Mouse (Mus musculus): ENCODE measurements around the gene Efnb1. TPM values are rescaled to one million over a fixed set of nuclear protein-coding genes. Genes with fewer than 3 reads are reported as not detected.
A peak's percentile ranks its signal among the peaks of the same experiment; 100 is the strongest.

Efnb1 gene
- polyA plus RNA-seq, 1 experiment from 2014 or later: 26.9 TPM

- DNase-seq (ENCODE audit: low spot score): no peak
- no peaks in the 10 kb centered on the region for H3K9me3 ChIP-seq (ENCODE audit: control insufficient read depth, low read length)
- no peaks in the 10 kb centered on the region for H3K27me3 ChIP-seq (replicated peaks; ENCODE audit: control insufficient read depth, insufficient read depth, low read length)
- peak overlapping the region; percentile 80; the same call in 1 of the 2 replicates for H3K27ac ChIP-seq (ENCODE audit: low read depth)
- no peak for ATAC-seq (replicated peaks; ENCODE audit: low FRiP score, low TSS enrichment, low read depth)
- peak overlapping the region; percentile 61 for H3K4me3 ChIP-seq (ENCODE audit: low read depth, low read length)
- H3K36me3 ChIP-seq (ENCODE audit: control insufficient read depth, insufficient read depth, low read length): no peaks in the 10 kb centered on the region
- WGBS: 14% methylated on average over 30 of the region's 31 CpGs
- H3K9ac ChIP-seq (ENCODE audit: low read length): peak overlapping the region; percentile 78
- H3K4me2 ChIP-seq (ENCODE audit: low read length): peak overlapping the region; percentile 52
- H3K4me1 ChIP-seq (replicated peaks; ENCODE audit: control insufficient read depth, insufficient read depth, low read length): peaks cover 11% of the 10 kb centered on the region
Measured at GRCm38 (mm10) chrX:99137143-99137870, 1.4 kb downstream of the Efnb1 start.

GRCm38 (mm10) chrX:99137928-99138740 is 2.2 kb downstream of the Efnb1 start:
- peak overlapping the region; percentile 78 for H3K9ac ChIP-seq (ENCODE audit: low read length)
- no peak for DNase-seq (ENCODE audit: low spot score)
- H3K4me1 ChIP-seq (replicated peaks; ENCODE audit: control insufficient read depth, insufficient read depth, low read length): peaks cover 11% of the 10 kb centered on the region
- peak overlapping the region; percentile 52 for H3K4me2 ChIP-seq (ENCODE audit: low read length)
- peak overlapping the region; percentile 61 for H3K4me3 ChIP-seq (ENCODE audit: low read depth, low read length)
- H3K36me3 ChIP-seq (ENCODE audit: control insufficient read depth, insufficient read depth, low read length): no peaks in the 10 kb centered on the region
- 28% methylated on average over 8 of the region's 9 CpGs for WGBS
- no peaks in the 10 kb centered on the region for H3K27me3 ChIP-seq (replicated peaks; ENCODE audit: control insufficient read depth, insufficient read depth, low read length)
- H3K9me3 ChIP-seq (ENCODE audit: control insufficient read depth, low read length): no peaks in the 10 kb centered on the region
- no peak overlapping the region for H3K27ac ChIP-seq (ENCODE audit: low read depth)
- ATAC-seq (replicated peaks; ENCODE audit: low FRiP score, low TSS enrichment, low read depth): no peak

GRCm38 (mm10) chrX:99141079-99141478 is 5.1 kb downstream of the Efnb1 start:
- ATAC-seq (replicated peaks; ENCODE audit: low FRiP score, low TSS enrichment, low read depth): no peak
- peaks cover 11% of the 10 kb centered on the region for H3K4me1 ChIP-seq (replicated peaks; ENCODE audit: control insufficient read depth, insufficient read depth, low read length)
- H3K4me3 ChIP-seq (ENCODE audit: low read depth, low read length): no peak overlapping the region
- no peak overlapping the region for H3K9ac ChIP-seq (ENCODE audit: low read length)
- peaks cover 11% of the 10 kb centered on the region; the same call in 1 of the 2 replicates for H3K36me3 ChIP-seq (ENCODE audit: control insufficient read depth, insufficient read depth, low read length)
- 65% methylated on average over 8 of the region's 8 CpGs for WGBS
- H3K9me3 ChIP-seq (ENCODE audit: control insufficient read depth, low read length): no peaks in the 10 kb centered on the region
- no peak for DNase-seq (ENCODE audit: low spot score)
- H3K27ac ChIP-seq (ENCODE audit: low read depth): no peak overlapping the region
- no peaks in the 10 kb centered on the region for H3K27me3 ChIP-seq (replicated peaks; ENCODE audit: control insufficient read depth, insufficient read depth, low read length)
- peak overlapping the region; percentile 52 for H3K4me2 ChIP-seq (ENCODE audit: low read length)

GRCm38 (mm10) chrX:99141900-99142299 is 6.0 kb downstream of the Efnb1 start:
- no peak overlapping the region for H3K27ac ChIP-seq (ENCODE audit: low read depth)
- H3K36me3 ChIP-seq (ENCODE audit: control insufficient read depth, insufficient read depth, low read length): peaks cover 18% of the 10 kb centered on the region
- DNase-seq (ENCODE audit: low spot score): no peak
- H3K4me2 ChIP-seq (ENCODE audit: low read length): no peak overlapping the region
- H3K4me1 ChIP-seq (replicated peaks; ENCODE audit: control insufficient read depth, insufficient read depth, low read length): peaks cover 11% of the 10 kb centered on the region
- no peak for ATAC-seq (replicated peaks; ENCODE audit: low FRiP score, low TSS enrichment, low read depth)
- H3K4me3 ChIP-seq (ENCODE audit: low read depth, low read length): no peak overlapping the region
- no peaks in the 10 kb centered on the region for H3K9me3 ChIP-seq (ENCODE audit: control insufficient read depth, low read length)
- H3K9ac ChIP-seq (ENCODE audit: low read length): no peak overlapping the region
- H3K27me3 ChIP-seq (replicated peaks; ENCODE audit: control insufficient read depth, insufficient read depth, low read length): no peaks in the 10 kb centered on the region

GRCm38 (mm10) chrX:99145561-99145960 is 9.6 kb downstream of the Efnb1 start:
- no peak for ATAC-seq (replicated peaks; ENCODE audit: low FRiP score, low TSS enrichment, low read depth)
- DNase-seq (ENCODE audit: low spot score): no peak
- H3K36me3 ChIP-seq (ENCODE audit: control insufficient read depth, insufficient read depth, low read length): peaks cover 24% of the 10 kb centered on the region
- no peak overlapping the region for H3K4me2 ChIP-seq (ENCODE audit: low read length)
- H3K9ac ChIP-seq (ENCODE audit: low read length): no peak overlapping the region
- peaks cover 5% of the 10 kb centered on the region; the same call in 1 of the 2 replicates for H3K4me1 ChIP-seq (replicated peaks; ENCODE audit: control insufficient read depth, insufficient read depth, low read length)
- H3K27ac ChIP-seq (ENCODE audit: low read depth): no peak overlapping the region
- no peaks in the 10 kb centered on the region for H3K9me3 ChIP-seq (ENCODE audit: control insufficient read depth, low read length)
- WGBS: 91% methylated on average over 7 of the region's 7 CpGs
- H3K4me3 ChIP-seq (ENCODE audit: low read depth, low read length): no peak overlapping the region
- H3K27me3 ChIP-seq (replicated peaks; ENCODE audit: control insufficient read depth, insufficient read depth, low read length): no peaks in the 10 kb centered on the region

- H3K36me3 ChIP-seq (ENCODE audit: control insufficient read depth, insufficient read depth, low read length): peaks cover 24% of the 10 kb centered on the region
- no peak overlapping the region for H3K9ac ChIP-seq (ENCODE audit: low read length)
- no peak for DNase-seq (ENCODE audit: low spot score)
- H3K4me3 ChIP-seq (ENCODE audit: low read depth, low read length): no peak overlapping the region
- H3K4me2 ChIP-seq (ENCODE audit: low read length): no peak overlapping the region
- peak; percentile 30; the same call in 1 of the 2 replicates for ATAC-seq (replicated peaks; ENCODE audit: low FRiP score, low TSS enrichment, low read depth)
- no peak overlapping the region for H3K27ac ChIP-seq (ENCODE audit: low read depth)
- H3K27me3 ChIP-seq (replicated peaks; ENCODE audit: control insufficient read depth, insufficient read depth, low read length): no peaks in the 10 kb centered on the region
- WGBS: 46% methylated on average over 11 of the region's 11 CpGs
- no peaks in the 10 kb centered on the region for H3K4me1 ChIP-seq (replicated peaks; ENCODE audit: control insufficient read depth, insufficient read depth, low read length)
- no peaks in the 10 kb centered on the region for H3K9me3 ChIP-seq (ENCODE audit: control insufficient read depth, low read length)
Measured at GRCm38 (mm10) chrX:99148061-99148905, 12.4 kb downstream of the Efnb1 start.

- H3K9ac ChIP-seq (ENCODE audit: low read length): no peak overlapping the region
- H3K36me3 ChIP-seq (ENCODE audit: control insufficient read depth, insufficient read depth, low read length): peaks cover 24% of the 10 kb centered on the region
- 69% methylated on average over 7 of the region's 7 CpGs for WGBS
- H3K4me1 ChIP-seq (replicated peaks; ENCODE audit: control insufficient read depth, insufficient read depth, low read length): no peaks in the 10 kb centered on the region
- DNase-seq (ENCODE audit: low spot score) (no peak), ATAC-seq (replicated peaks; ENCODE audit: low FRiP score, low TSS enrichment, low read depth) (no peak)
- H3K9me3 ChIP-seq (ENCODE audit: control insufficient read depth, low read length): no peaks in the 10 kb centered on the region
- H3K27ac ChIP-seq (ENCODE audit: low read depth): no peak overlapping the region
- H3K4me2 ChIP-seq (ENCODE audit: low read length): no peak overlapping the region
- no peak overlapping the region for H3K4me3 ChIP-seq (ENCODE audit: low read depth, low read length)
- no peaks in the 10 kb centered on the region for H3K27me3 ChIP-seq (replicated peaks; ENCODE audit: control insufficient read depth, insufficient read depth, low read length)
Measured at GRCm38 (mm10) chrX:99149047-99149446, 13.1 kb downstream of the Efnb1 start.

GRCm38 (mm10) chrX:99149900-99150299 is 14.0 kb downstream of the Efnb1 start:
- Histone ChIP-seq H3K4me3 (ENCODE audit: low read depth, low read length) (no peak overlapping the region), H3K4me1 (replicated peaks; ENCODE audit: control insufficient read depth, insufficient read depth, low read length) (no peaks in the 10 kb centered on the region), H3K4me2 (ENCODE audit: low read length) (no peak overlapping the region), H3K36me3 (ENCODE audit: control insufficient read depth, insufficient read depth, low read length) (peaks cover 24% of the 10 kb centered on the region), H3K27ac (ENCODE audit: low read depth) (peak overlapping the region; percentile 22; the same call in 1 of the 2 replicates), H3K9ac (ENCODE audit: low read length) (no peak overlapping the region), H3K9me3 (ENCODE audit: control insufficient read depth, low read length) (no peaks in the 10 kb centered on the region), H3K27me3 (replicated peaks; ENCODE audit: control insufficient read depth, insufficient read depth, low read length) (no peaks in the 10 kb centered on the region)
- 49% methylated on average over 2 of the region's 2 CpGs for WGBS
- ATAC-seq (replicated peaks; ENCODE audit: low FRiP score, low TSS enrichment, low read depth) (peak; percentile 51), DNase-seq (ENCODE audit: low spot score) (no peak)
